Mouse (Mus musculus) layer of hippocampus, adult 8-10 months (tissue): ENCODE measurements around the gene Dchs1. TPM values are rescaled to one million over a fixed set of nuclear protein-coding genes. Genes with fewer than 3 reads are reported as not detected.

Experiments used
- DNase-seq, 2 experiments: peaks; one replicate each; pipeline ENCODE4 v3.0.0; 2022; ENCODE audit warnings: low spot score in 2 of 2
- total RNA-seq, 4 experiments: library from RNA; stranded (reverse); gene quantifications; 2 replicates each; pipeline ENCODE4 v1.2.4; 2022

Dchs1 gene
- total RNA-seq: 10 to 100 TPM; 11.6 to 13.1 (median 12.1) TPM

GRCm38 (mm10) chr7:105787285-105788140 lies at the start of gene Dchs1:
TSS of gene Dchs1 (minus strand) at chr7:105787654.
- no peak for DNase-seq

GRCm38 (mm10) chr7:105824281-105824680 lies 36.8 kb upstream of the Dchs1 start:
- DNase-seq: no peak

- DNase-seq: no peak
These were observed 31.0 kb upstream of the Dchs1 start for GRCm38 (mm10) chr7:105818483-105818882.

- no peak for DNase-seq
These were observed 29.3 kb upstream of the Dchs1 start for GRCm38 (mm10) chr7:105816736-105817135.

- DNase-seq: no peak
These were observed 25.9 kb upstream of the Dchs1 start for GRCm38 (mm10) chr7:105813326-105813725.

GRCm38 (mm10) chr7:105812566-105812965 lies 25.1 kb upstream of the Dchs1 start:
- DNase-seq: no peak

GRCm38 (mm10) chr7:105811516-105811915 lies 24.1 kb upstream of the Dchs1 start:
- DNase-seq: no peak

GRCm38 (mm10) chr7:105810877-105811489 lies 23.5 kb upstream of the Dchs1 start, which contains the start of gene Mrpl17:
TSS of gene Mrpl17 (minus strand) at chr7:105811099.
- DNase-seq: peak; percentile 100

- peak in 1 of 2 experiments; percentile 33 for DNase-seq
These were observed 22.9 kb upstream of the Dchs1 start for GRCm38 (mm10) chr7:105810280-105810876.

- no peak for DNase-seq
These were observed 22.4 kb upstream of the Dchs1 start for GRCm38 (mm10) chr7:105809836-105810235.

- no peak for DNase-seq
These were observed 20.9 kb upstream of the Dchs1 start for GRCm38 (mm10) chr7:105808385-105808784.

- DNase-seq: no peak
These were observed 19.3 kb upstream of the Dchs1 start for GRCm38 (mm10) chr7:105806716-105807115.

- no peak for DNase-seq
These were observed 18.7 kb upstream of the Dchs1 start for GRCm38 (mm10) chr7:105806125-105806524.

GRCm38 (mm10) chr7:105803428-105803827 lies 16.0 kb upstream of the Dchs1 start:
- DNase-seq: no peak

GRCm38 (mm10) chr7:105802771-105803170 lies 15.3 kb upstream of the Dchs1 start:
- no peak for DNase-seq

- no peak for DNase-seq
These were observed 14.9 kb upstream of the Dchs1 start for GRCm38 (mm10) chr7:105802312-105802711.

- no peak for DNase-seq
These were observed 9.5 kb upstream of the Dchs1 start for GRCm38 (mm10) chr7:105796972-105797371.

GRCm38 (mm10) chr7:105795759-105796366 lies 8.4 kb upstream of the Dchs1 start:
- no peak for DNase-seq

GRCm38 (mm10) chr7:105793701-105794100 lies 6.2 kb upstream of the Dchs1 start:
- DNase-seq: no peak

- no peak for DNase-seq
These were observed 3.7 kb upstream of the Dchs1 start for GRCm38 (mm10) chr7:105791147-105791546.

- no peak for DNase-seq
These were observed 759 bp downstream of the Dchs1 start for GRCm38 (mm10) chr7:105786506-105787284.
